Mouse (Mus musculus) stomach, embryonic 15.5 days (tissue): ENCODE measurements at regions not wholly inside any gene's neighbourhood (a gene's known extent, or its start where the extent isn't known, plus 50 kb on each side); places are given as distances from the start of the nearest gene placed in this dataset.

Experiments used
- ATAC-seq: fragments of 200-750 bp; cut with Nextera tagmentation; 2 replicates; pipeline ENCODE4 v1.8.0; 2017; ENCODE audit warnings: low read depth, moderate number of reproducible peaks, moderate TSS enrichment; ENCODE audit not compliant: insufficient read depth, low FRiP score
- H3K27ac ChIP-seq: fragments of 300-500 bp; sonication (generic); 2 replicates; pipeline ENCODE4 v1.5.1; 2015; ENCODE audit warnings: mild to moderate bottlenecking, inconsistent platforms
- H3K27me3 ChIP-seq: fragments of 300-500 bp; sonication (generic); replicated peaks from 2 replicates; pipeline ENCODE4 v1.6.1; 2015; ENCODE audit warnings: inconsistent platforms
- H3K36me3 ChIP-seq: fragments of 300-500 bp; sonication (generic); 2 replicates; pipeline ENCODE4 v1.6.1; 2015; ENCODE audit warnings: inconsistent platforms
- H3K4me1 ChIP-seq: fragments of 300-500 bp; sonication (generic); 2 replicates; pipeline ENCODE4 v1.6.1; 2015; ENCODE audit warnings: inconsistent platforms
- H3K4me2 ChIP-seq: fragments of 300-500 bp; sonication (generic); 2 replicates; pipeline ENCODE4 v1.6.1; 2015; ENCODE audit warnings: mild to moderate bottlenecking, inconsistent platforms
- H3K4me3 ChIP-seq: fragments of 300-500 bp; sonication (generic); replicated peaks from 2 replicates; pipeline ENCODE4 v1.5.1; 2015; ENCODE audit warnings: inconsistent platforms
- H3K9ac ChIP-seq: fragments of 300-500 bp; sonication (generic); 2 replicates; pipeline ENCODE4 v1.6.1; 2015; ENCODE audit warnings: inconsistent platforms
- H3K9me3 ChIP-seq: fragments of 300-500 bp; sonication (generic); 2 replicates; pipeline ENCODE4 v1.6.1; 2016; ENCODE audit warnings: inconsistent platforms
- WGBS: fragments of 180-500 bp; shearing (Covaris S2); methylation state at CpG from one replicate; pipeline ENCODE4 v1.1.7; 2015; 5-methylcytosine and 5-hydroxymethylcytosine counted together

DNA sequence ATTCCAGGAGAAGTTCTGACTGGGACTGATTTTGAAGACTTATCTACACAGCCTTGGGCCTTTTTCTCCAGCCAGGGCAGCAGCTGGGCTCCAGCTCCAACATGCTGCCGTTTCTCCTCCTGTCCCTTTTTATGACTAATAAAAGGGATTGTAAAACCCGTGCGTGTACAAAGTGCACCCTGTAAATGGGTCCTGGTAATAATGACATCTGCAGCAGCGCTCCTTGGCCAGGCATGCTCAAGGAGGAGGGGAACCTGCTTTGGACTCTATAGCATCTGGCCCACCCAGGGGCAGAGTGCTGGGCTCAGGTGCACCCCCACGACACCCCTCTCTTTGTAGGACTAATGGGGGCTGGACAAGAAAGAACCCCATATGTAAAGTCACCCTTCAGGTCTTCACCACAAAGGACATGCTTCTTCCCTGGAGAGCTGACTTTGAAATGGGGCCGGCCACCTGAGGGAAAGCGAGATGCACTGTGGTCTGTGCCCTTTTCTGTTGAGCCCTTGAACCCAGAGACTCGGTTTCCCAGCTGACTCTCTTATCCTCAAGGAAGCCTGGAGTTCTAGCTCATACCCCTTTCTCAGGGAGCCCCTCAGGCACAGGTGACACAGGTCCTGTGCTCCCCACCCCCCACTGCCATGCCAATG, 61.4 kb downstream of the Mrpl23 start:
- WGBS = 69% methylated on average over 8 of the region's 8 CpGs
- peaks cover 7% of the 10 kb centered on the region for H3K4me1 ChIP-seq
- H3K4me2 ChIP-seq = no peak overlapping the region
- no peak overlapping the region for H3K9ac ChIP-seq
- no peak for ATAC-seq
- H3K27ac ChIP-seq = no peak overlapping the region
- no peak overlapping the region for H3K4me3 ChIP-seq
- H3K27me3 ChIP-seq = no peaks in the 10 kb centered on the region
- H3K36me3 ChIP-seq = no peaks in the 10 kb centered on the region
- H3K9me3 ChIP-seq = no peaks in the 10 kb centered on the region

DNA sequence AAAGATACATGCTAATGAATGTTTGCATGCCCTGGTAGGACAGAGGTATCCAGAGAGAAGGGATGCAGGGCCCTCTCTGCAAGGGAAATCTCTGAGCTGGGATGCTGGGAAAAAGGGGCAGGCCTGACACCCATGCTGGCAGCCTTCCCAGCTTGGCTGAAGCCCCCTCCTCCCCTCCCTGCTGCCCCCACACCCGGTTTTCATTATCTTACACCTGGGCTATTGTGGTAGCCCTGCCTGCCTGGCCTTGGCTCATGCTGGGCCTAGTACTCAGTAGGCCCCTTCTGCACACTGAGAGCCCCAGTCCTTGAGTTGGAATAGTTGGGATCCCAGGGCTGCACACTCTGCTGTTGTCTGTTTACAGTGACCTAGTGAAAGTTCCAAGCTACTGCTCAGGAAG, 62.9 kb downstream of the Mrpl23 start:
- H3K27me3 ChIP-seq = no peaks in the 10 kb centered on the region
- WGBS = 8% methylated on average over 1 of the region's 1 CpGs
- H3K27ac ChIP-seq = no peak overlapping the region
- H3K9me3 ChIP-seq = no peaks in the 10 kb centered on the region
- H3K4me2 ChIP-seq = no peak overlapping the region
- H3K4me1 ChIP-seq = peaks cover 6% of the 10 kb centered on the region
- H3K9ac ChIP-seq = no peak overlapping the region
- H3K4me3 ChIP-seq = no peak overlapping the region
- ATAC-seq = no peak
- H3K36me3 ChIP-seq = no peaks in the 10 kb centered on the region

DNA sequence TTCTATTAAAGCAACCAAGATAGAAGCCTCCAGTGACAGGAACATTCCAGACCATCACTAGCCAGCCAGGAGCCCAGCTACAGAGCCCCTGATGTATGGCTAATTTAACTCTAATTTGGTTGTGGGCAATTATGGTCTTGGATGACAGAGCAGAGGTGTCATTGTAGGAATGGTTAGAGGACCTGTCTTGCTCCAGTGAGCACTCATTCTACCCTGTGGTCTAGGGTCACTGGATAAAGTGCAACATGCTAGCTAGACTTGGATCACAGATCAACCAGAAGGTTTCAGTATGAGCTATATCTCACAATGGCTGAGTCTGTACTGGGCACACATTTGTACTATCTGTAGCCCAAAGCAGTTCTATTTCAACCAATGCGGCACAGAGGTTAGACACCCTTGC, 63.7 kb downstream of the Mrpl23 start:
- no peak overlapping the region for H3K27ac ChIP-seq
- 86% methylated on average over 1 of the region's 1 CpGs for WGBS
- ATAC-seq = no peak

DNA sequence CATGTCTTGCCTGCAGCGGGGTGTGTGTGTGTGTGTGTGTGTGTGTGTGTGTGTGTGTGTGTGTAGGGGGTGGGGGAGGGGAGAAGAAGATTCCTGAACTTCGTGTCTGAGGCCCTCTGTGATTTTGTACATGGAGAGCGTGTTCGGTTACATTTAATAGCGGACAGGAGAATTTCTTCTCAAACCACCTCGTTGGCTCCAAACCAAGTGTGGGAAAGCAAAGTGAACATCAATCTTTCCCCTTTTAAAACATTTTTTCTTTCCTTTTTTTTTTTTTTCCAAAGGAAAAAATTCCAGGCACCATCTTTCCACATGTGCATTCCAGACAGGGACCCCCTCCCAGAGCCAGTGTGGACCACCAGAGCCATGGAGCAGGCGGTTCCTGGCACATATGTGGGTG, 65.5 kb downstream of the Mrpl23 start:
- no peak overlapping the region for H3K9ac ChIP-seq
- H3K27me3 ChIP-seq = no peaks in the 10 kb centered on the region
- H3K36me3 ChIP-seq = no peaks in the 10 kb centered on the region
- H3K4me1 ChIP-seq = no peaks in the 10 kb centered on the region
- 52% methylated on average over 7 of the region's 7 CpGs for WGBS
- H3K4me2 ChIP-seq = no peak overlapping the region
- ATAC-seq = no peak
- peak overlapping the region; percentile 40; the same call in 1 of the 2 replicates for H3K27ac ChIP-seq
- H3K4me3 ChIP-seq = no peak overlapping the region
- H3K9me3 ChIP-seq = no peaks in the 10 kb centered on the region

More for the DNA sequence above, 63.7 kb downstream of the Mrpl23 start:
- H3K4me3 ChIP-seq = no peak overlapping the region
- no peak overlapping the region for H3K9ac ChIP-seq
- no peak overlapping the region for H3K4me2 ChIP-seq
- H3K4me1 ChIP-seq = peaks cover 6% of the 10 kb centered on the region
- no peaks in the 10 kb centered on the region for H3K27me3 ChIP-seq
- no peaks in the 10 kb centered on the region for H3K9me3 ChIP-seq
- no peaks in the 10 kb centered on the region for H3K36me3 ChIP-seq

DNA sequence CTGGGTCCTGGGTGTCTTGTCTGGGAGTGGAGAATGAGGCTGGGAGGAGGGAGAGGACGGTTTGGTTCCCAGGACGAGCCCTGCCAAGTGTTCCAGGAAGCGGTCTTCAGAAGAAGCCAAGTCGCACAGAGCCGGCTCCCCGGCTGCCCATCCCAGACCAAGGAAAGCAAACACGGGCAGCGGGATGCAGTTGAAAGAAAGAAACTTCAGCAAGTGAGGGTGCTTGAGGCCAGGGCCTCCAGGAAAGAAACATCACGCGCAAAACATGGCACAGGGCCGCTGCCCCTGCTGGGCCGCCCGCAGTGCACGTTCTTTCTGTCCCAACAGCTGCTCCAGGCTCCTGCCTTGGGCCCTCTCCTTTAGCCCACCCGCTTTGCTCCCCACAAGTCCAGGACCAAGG, 66.7 kb downstream of the Igf2 start:
- no peak for ATAC-seq
- Histone ChIP-seq H3K4me1 (no peaks in the 10 kb centered on the region), H3K9ac (no peak overlapping the region), H3K27me3 (no peaks in the 10 kb centered on the region), H3K36me3 (no peaks in the 10 kb centered on the region), H3K9me3 (no peaks in the 10 kb centered on the region), H3K27ac (no peak overlapping the region), H3K4me3 (no peak overlapping the region), H3K4me2 (no peak overlapping the region)
- WGBS = 73% methylated on average over 15 of the region's 15 CpGs

DNA sequence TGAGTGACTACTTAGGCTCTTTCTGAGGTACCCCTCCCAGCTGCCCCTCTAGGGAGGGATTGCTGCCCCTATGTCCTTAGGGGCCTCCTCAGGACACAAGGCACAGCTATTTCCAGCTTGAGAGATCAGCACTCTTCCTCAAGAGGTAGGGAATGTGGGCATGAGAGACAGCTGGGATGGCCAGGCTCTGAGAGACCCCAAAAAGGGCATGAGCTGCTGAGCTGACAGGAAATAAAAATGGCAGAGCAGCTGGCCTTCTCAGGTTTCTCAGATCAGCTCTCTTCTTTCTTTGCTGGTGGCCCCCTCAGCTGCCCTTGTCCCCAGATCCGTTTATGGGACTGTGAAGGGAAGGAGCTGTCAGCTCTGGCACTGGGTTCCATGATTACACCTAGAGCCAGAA, 66.2 kb downstream of the Igf2 start:
- Histone ChIP-seq H3K4me3 (no peak overlapping the region), H3K27ac (no peak overlapping the region), H3K4me2 (no peak overlapping the region), H3K9ac (no peak overlapping the region), H3K27me3 (no peaks in the 10 kb centered on the region), H3K9me3 (no peaks in the 10 kb centered on the region), H3K4me1 (no peaks in the 10 kb centered on the region), H3K36me3 (no peaks in the 10 kb centered on the region)
- ATAC-seq = no peak
- 50% methylated on average over 1 of the region's 1 CpGs for WGBS
